Mouse (Mus musculus): ENCODE measurements at regions not wholly inside any gene's neighbourhood (a gene's known extent, or its start where the extent isn't known, plus 50 kb on each side); places are given as distances from the start of the nearest gene placed in this dataset.

DNA sequence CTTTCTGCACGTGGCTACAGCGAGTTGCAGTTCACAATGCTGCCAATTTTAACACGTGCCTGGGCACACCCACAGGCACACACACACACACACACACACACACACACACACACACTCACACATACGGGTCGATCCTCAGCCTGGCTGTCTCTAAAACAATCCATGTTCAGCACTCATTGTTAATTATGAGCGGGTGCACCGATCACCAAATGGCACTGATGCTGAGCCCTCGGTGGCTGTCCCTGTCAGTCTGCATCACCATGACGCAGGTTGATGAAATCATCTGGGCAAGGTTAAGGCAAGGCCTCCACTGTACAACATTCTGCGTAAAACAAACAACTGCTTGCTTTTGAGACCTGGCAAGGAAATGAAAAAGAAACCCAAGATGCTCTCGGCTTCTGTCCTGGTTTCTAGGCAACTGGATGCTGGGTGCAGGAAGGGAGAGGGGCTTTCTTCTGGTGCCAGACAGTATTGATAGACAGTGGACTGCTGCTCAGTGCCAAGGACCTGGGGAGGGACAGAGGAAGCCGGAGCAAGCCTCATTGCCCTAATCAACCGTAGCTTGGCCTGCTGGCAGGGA lies 187.3 kb downstream of the Wdr11 start:
- H3K9ac ChIP-seq (ENCODE audit: low read depth, low read length), result peak overlapping the region; percentile 18; the same call in 1 of the 2 replicates
- peaks cover 19% of the 10 kb centered on the region for H3K4me1 ChIP-seq (ENCODE audit: control insufficient read depth, insufficient read depth, low read length)
- 12% methylated on average over 13 of the region's 13 CpGs for WGBS
- H3K27ac ChIP-seq (ENCODE audit: low read length), result peak overlapping the region; percentile 79
- H3K4me2 ChIP-seq (ENCODE audit: low read length), result peak overlapping the region; percentile 8
- ATAC-seq, result peak; percentile 90
- no peak overlapping the region for H3K4me3 ChIP-seq (ENCODE audit: low read depth, low read length)
- peaks cover 11% of the 10 kb centered on the region; the same call in 1 of the 2 replicates for H3K27me3 ChIP-seq (ENCODE audit: control insufficient read depth, insufficient read depth, low read depth, low read length)
- no peaks in the 10 kb centered on the region for H3K9me3 ChIP-seq (replicated peaks; ENCODE audit: control insufficient read depth, low read length, poor library complexity, severe bottlenecking)
- H3K36me3 ChIP-seq (ENCODE audit: control insufficient read depth, insufficient read depth, low read length), result no peaks in the 10 kb centered on the region

DNA sequence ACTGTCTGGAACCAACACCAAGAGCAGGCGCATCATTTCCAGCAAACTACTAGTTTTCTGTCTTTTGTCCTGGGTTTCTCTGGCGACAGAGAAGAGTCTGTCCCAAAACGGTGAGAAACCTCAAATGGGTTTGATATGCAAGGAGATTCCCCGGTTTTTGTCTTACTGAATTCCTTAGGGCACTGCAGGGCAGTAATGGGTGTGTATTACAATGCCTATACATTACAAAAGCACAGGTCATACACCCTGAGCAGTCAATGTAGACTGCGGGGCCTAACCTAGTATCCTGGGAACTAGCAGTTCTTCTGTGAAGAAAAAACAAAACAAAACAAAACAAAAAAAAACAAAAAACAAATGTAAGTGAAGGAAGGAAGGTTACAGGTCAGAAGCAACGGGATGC lies 188.3 kb downstream of the Wdr11 start:
- H3K4me2 ChIP-seq (ENCODE audit: low read length), result no peak overlapping the region
- WGBS, result 73% methylated on average over 6 of the region's 6 CpGs
- H3K9ac ChIP-seq (ENCODE audit: low read depth, low read length), result no peak overlapping the region
- peaks cover 12% of the 10 kb centered on the region for H3K4me1 ChIP-seq (ENCODE audit: control insufficient read depth, insufficient read depth, low read length)
- peaks cover 14% of the 10 kb centered on the region for H3K27me3 ChIP-seq (ENCODE audit: control insufficient read depth, insufficient read depth, low read depth, low read length)
- no peaks in the 10 kb centered on the region for H3K36me3 ChIP-seq (ENCODE audit: control insufficient read depth, insufficient read depth, low read length)
- H3K4me3 ChIP-seq (ENCODE audit: low read depth, low read length), result no peak overlapping the region
- ATAC-seq, result no peak
- H3K27ac ChIP-seq (ENCODE audit: low read length), result no peak overlapping the region
- no peaks in the 10 kb centered on the region for H3K9me3 ChIP-seq (replicated peaks; ENCODE audit: control insufficient read depth, low read length, poor library complexity, severe bottlenecking)

DNA sequence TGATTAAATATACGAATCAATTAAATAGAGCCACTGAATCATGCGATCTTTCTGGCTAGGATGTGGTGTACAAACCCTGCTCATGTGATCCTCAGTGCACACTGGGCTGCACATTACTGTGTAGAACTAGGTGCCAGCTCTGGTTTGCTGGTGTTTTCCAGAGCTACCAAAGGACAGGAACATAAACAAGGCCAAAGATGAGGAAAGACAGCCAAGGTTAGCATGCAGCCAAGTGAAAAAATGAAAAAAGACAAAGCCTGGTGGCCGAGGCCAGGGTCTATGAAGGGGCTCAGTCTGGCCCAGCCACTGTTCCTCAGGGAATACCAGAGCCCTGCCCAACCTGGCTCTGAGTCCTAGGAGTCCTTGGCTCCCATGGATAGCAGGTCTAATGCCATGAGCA lies 190.1 kb downstream of the Wdr11 start:
- no peak overlapping the region for H3K4me3 ChIP-seq (ENCODE audit: low read depth, low read length)
- H3K4me2 ChIP-seq (ENCODE audit: low read length), result no peak overlapping the region
- H3K4me1 ChIP-seq (ENCODE audit: control insufficient read depth, insufficient read depth, low read length), result peaks cover 12% of the 10 kb centered on the region
- peaks cover 19% of the 10 kb centered on the region for H3K27me3 ChIP-seq (ENCODE audit: control insufficient read depth, insufficient read depth, low read depth, low read length)
- H3K9me3 ChIP-seq (replicated peaks; ENCODE audit: control insufficient read depth, low read length, poor library complexity, severe bottlenecking), result no peaks in the 10 kb centered on the region
- 69% methylated on average over 3 of the region's 3 CpGs for WGBS
- no peak overlapping the region for H3K9ac ChIP-seq (ENCODE audit: low read depth, low read length)
- no peaks in the 10 kb centered on the region for H3K36me3 ChIP-seq (ENCODE audit: control insufficient read depth, insufficient read depth, low read length)
- ATAC-seq, result no peak
- no peak overlapping the region for H3K27ac ChIP-seq (ENCODE audit: low read length)

DNA sequence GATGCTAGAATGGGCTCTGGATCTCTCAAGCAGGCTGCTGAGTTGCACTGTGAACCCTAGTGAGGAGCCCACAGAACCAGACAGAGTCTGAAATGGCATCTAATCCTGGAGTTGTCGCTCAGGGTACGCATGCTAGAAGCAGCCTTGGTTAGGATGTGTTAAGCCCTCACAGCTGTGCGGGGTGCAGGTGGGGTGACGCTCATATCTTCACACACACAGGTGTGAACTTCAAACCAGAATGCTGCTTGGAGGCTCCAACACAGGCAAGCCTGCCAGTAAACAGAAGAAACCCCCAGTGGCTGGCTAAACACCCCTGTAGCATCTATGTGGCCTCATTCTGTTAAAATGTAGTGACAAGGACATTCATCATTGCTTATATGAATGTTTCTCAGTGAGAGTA lies 193.3 kb downstream of the Wdr11 start:
- H3K9me3 ChIP-seq (replicated peaks; ENCODE audit: control insufficient read depth, low read length, poor library complexity, severe bottlenecking), result no peaks in the 10 kb centered on the region
- no peak overlapping the region for H3K27ac ChIP-seq (ENCODE audit: low read length)
- H3K36me3 ChIP-seq (ENCODE audit: control insufficient read depth, insufficient read depth, low read length), result no peaks in the 10 kb centered on the region
- WGBS, result 87% methylated on average over 4 of the region's 4 CpGs
- peaks cover 25% of the 10 kb centered on the region for H3K27me3 ChIP-seq (ENCODE audit: control insufficient read depth, insufficient read depth, low read depth, low read length)
- no peak overlapping the region for H3K9ac ChIP-seq (ENCODE audit: low read depth, low read length)
- H3K4me1 ChIP-seq (ENCODE audit: control insufficient read depth, insufficient read depth, low read length), result peaks cover 5% of the 10 kb centered on the region
- no peak overlapping the region for H3K4me3 ChIP-seq (ENCODE audit: low read depth, low read length)
- no peak overlapping the region for H3K4me2 ChIP-seq (ENCODE audit: low read length)
- ATAC-seq, result no peak

DNA sequence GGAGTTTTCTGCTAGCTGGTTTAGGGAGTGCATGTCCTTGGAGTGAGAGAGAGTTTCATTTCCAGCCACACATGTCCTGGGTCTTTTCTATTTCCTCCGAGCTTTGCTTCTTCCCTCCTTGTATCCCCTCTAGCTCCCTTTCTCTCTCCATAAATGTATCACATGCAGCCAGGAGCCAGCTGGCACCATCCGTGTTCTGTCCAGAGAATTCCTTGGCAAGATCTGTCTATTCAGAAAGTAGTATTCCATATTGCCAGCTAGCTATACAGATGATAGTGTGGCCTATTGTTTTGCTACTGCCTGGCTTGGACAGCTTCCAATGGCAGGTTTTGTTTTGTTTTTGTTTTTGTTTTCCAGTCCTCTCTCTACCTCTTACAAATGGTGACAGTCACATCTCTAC lies 195.3 kb downstream of the Wdr11 start:
- Histone ChIP-seq H3K36me3 (ENCODE audit: control insufficient read depth, insufficient read depth, low read length) (no peaks in the 10 kb centered on the region), H3K9me3 (replicated peaks; ENCODE audit: control insufficient read depth, low read length, poor library complexity, severe bottlenecking) (no peaks in the 10 kb centered on the region), H3K4me1 (ENCODE audit: control insufficient read depth, insufficient read depth, low read length) (peaks cover 5% of the 10 kb centered on the region), H3K27ac (ENCODE audit: low read length) (no peak overlapping the region), H3K9ac (ENCODE audit: low read depth, low read length) (no peak overlapping the region), H3K27me3 (ENCODE audit: control insufficient read depth, insufficient read depth, low read depth, low read length) (peaks cover 21% of the 10 kb centered on the region), H3K4me3 (ENCODE audit: low read depth, low read length) (no peak overlapping the region), H3K4me2 (ENCODE audit: low read length) (no peak overlapping the region)
- ATAC-seq, result no peak
- 61% methylated on average over 2 of the region's 2 CpGs for WGBS

DNA sequence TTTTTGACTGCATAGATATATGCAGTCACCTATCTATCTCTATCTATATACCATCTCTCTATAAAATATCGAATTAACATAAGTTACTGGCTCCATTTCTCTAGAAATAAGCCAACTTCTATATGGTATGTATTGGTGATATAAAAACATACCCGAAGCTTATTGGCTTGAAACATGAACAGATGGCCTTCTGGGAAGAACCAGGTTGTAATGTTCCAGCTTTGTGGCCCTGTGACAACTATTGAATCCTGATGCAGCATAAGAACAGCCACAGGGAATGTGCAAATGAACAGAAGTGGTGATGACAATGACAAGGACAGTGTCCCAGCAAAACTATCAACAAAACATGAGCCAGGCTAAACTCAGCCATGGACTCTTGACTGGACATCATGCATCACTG lies 196.1 kb downstream of the Wdr11 start:
- H3K9ac ChIP-seq (ENCODE audit: low read depth, low read length), result no peak overlapping the region
- ATAC-seq, result no peak
- no peak overlapping the region for H3K27ac ChIP-seq (ENCODE audit: low read length)
- H3K27me3 ChIP-seq (ENCODE audit: control insufficient read depth, insufficient read depth, low read depth, low read length), result peaks cover 21% of the 10 kb centered on the region
- H3K4me1 ChIP-seq (ENCODE audit: control insufficient read depth, insufficient read depth, low read length), result peaks cover 5% of the 10 kb centered on the region
- no peaks in the 10 kb centered on the region for H3K9me3 ChIP-seq (replicated peaks; ENCODE audit: control insufficient read depth, low read length, poor library complexity, severe bottlenecking)
- H3K4me2 ChIP-seq (ENCODE audit: low read length), result no peak overlapping the region
- no peaks in the 10 kb centered on the region for H3K36me3 ChIP-seq (ENCODE audit: control insufficient read depth, insufficient read depth, low read length)
- H3K4me3 ChIP-seq (ENCODE audit: low read depth, low read length), result no peak overlapping the region
- WGBS, result 92% methylated on average over 2 of the region's 2 CpGs

DNA sequence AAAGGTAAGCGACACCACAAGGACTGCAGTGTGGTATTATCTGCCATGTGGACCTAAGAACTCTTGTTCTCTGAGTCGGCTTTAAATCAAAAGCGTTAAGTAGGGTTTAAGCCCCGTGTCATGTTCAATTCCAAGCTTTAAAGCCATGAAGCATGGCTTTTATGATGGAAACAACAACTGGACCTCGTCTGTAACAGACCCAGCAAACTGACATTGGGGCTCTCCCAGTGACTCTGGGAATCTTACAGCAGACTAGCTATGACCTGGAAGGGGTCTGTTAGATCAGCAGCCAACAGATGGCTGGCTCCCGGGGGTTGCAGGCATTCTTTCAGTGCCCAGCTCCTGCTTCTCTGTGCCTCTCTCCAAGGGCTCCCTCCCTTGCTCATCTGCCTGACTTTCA lies 197.8 kb downstream of the Wdr11 start:
- H3K36me3 ChIP-seq (ENCODE audit: control insufficient read depth, insufficient read depth, low read length), result no peaks in the 10 kb centered on the region

DNA sequence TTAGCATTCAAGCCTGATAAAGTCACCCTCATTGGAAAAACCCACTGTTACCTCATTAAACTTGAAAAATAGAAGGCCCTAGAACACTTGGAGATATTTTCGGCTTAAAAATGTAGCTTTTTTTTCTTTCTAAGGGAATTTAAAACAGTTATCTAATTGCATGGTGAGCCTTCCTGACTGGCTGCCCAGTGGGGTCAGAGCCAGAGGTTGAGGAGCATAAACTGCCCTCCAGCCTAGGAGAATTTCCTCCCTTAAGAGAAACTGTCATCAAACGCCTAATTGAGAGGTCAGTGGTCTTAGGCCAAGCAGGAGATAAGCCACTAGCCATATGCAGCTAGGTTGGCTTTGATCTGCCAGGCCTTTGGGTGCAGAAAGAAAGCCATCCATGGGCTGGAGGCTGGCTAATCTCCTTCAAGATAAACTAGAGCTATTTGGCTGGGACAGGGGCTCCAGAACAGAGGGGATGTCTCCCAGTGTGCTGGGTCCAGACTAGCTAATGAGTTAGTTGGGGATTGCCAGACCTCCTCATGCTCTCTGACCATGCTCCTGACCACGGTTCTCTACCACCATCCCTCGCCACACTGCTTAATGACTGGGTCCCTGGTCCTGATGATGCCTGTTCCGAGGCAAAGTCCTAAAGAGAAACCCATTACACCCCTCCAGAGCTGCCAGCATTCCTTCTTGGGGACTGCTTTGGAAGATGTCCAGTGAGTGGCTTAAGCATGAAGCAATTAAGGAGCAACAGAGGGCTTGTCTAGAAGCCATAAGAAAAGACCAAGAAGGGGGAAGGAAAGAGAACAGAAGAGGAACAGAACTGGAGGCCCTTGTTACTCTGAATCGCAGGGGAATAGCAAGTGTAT lies 199.2 kb downstream of the Wdr11 start:
- peaks cover 14% of the 10 kb centered on the region for H3K27me3 ChIP-seq (ENCODE audit: control insufficient read depth, insufficient read depth, low read depth, low read length)
- no peak overlapping the region for H3K4me3 ChIP-seq (ENCODE audit: low read depth, low read length)
- H3K9ac ChIP-seq (ENCODE audit: low read depth, low read length), result no peak overlapping the region
- H3K27ac ChIP-seq (ENCODE audit: low read length), result no peak overlapping the region
- no peaks in the 10 kb centered on the region for H3K36me3 ChIP-seq (ENCODE audit: control insufficient read depth, insufficient read depth, low read length)
- no peak overlapping the region for H3K4me2 ChIP-seq (ENCODE audit: low read length)
- H3K9me3 ChIP-seq (replicated peaks; ENCODE audit: control insufficient read depth, low read length, poor library complexity, severe bottlenecking), result no peaks in the 10 kb centered on the region
- ATAC-seq, result no peak
- 69% methylated on average over 6 of the region's 6 CpGs for WGBS
- H3K4me1 ChIP-seq (ENCODE audit: control insufficient read depth, insufficient read depth, low read length), result peaks cover 5% of the 10 kb centered on the region

More for the DNA sequence above, 197.8 kb downstream of the Wdr11 start:
- H3K4me1 ChIP-seq (ENCODE audit: control insufficient read depth, insufficient read depth, low read length), result peaks cover 5% of the 10 kb centered on the region
- H3K4me3 ChIP-seq (ENCODE audit: low read depth, low read length), result no peak overlapping the region
- H3K4me2 ChIP-seq (ENCODE audit: low read length), result no peak overlapping the region
- ATAC-seq, result no peak
- H3K9me3 ChIP-seq (replicated peaks; ENCODE audit: control insufficient read depth, low read length, poor library complexity, severe bottlenecking), result no peaks in the 10 kb centered on the region
- peaks cover 21% of the 10 kb centered on the region for H3K27me3 ChIP-seq (ENCODE audit: control insufficient read depth, insufficient read depth, low read depth, low read length)
- WGBS, result 14% methylated on average over 6 of the region's 6 CpGs
- H3K27ac ChIP-seq (ENCODE audit: low read length), result no peak overlapping the region
- no peak overlapping the region for H3K9ac ChIP-seq (ENCODE audit: low read depth, low read length)

DNA sequence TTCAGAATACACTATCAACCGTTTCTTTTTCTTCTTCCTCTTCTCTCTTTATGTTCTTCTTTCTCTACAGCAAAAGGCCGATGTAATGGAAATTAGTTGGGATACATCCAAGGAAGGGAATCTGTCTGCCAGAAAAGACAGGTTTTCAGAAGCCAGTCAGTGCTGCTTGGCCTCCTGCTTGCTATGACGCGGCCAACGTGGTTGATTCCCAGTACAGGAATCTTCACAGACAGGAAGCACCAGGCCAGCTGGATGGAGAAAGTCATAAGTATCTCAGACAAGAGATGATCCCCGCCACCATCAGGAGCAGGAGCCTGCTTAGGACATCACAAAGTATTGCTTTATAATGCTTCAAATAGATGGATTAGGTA lies 199.8 kb downstream of the Wdr11 start:
- WGBS, result 71% methylated on average over 6 of the region's 6 CpGs
- Histone ChIP-seq H3K9ac (ENCODE audit: low read depth, low read length) (no peak overlapping the region), H3K36me3 (ENCODE audit: control insufficient read depth, insufficient read depth, low read length) (no peaks in the 10 kb centered on the region), H3K4me1 (ENCODE audit: control insufficient read depth, insufficient read depth, low read length) (peaks cover 5% of the 10 kb centered on the region), H3K4me3 (ENCODE audit: low read depth, low read length) (no peak overlapping the region), H3K4me2 (ENCODE audit: low read length) (no peak overlapping the region), H3K27me3 (ENCODE audit: control insufficient read depth, insufficient read depth, low read depth, low read length) (peaks cover 14% of the 10 kb centered on the region), H3K27ac (ENCODE audit: low read length) (no peak overlapping the region), H3K9me3 (replicated peaks; ENCODE audit: control insufficient read depth, low read length, poor library complexity, severe bottlenecking) (no peaks in the 10 kb centered on the region)
- ATAC-seq, result no peak

Measured in midbrain, embryonic 16.5 days (tissue).